Mouse (Mus musculus): Measurements from ENCODE around the gene Pdzd7.

DNA sequence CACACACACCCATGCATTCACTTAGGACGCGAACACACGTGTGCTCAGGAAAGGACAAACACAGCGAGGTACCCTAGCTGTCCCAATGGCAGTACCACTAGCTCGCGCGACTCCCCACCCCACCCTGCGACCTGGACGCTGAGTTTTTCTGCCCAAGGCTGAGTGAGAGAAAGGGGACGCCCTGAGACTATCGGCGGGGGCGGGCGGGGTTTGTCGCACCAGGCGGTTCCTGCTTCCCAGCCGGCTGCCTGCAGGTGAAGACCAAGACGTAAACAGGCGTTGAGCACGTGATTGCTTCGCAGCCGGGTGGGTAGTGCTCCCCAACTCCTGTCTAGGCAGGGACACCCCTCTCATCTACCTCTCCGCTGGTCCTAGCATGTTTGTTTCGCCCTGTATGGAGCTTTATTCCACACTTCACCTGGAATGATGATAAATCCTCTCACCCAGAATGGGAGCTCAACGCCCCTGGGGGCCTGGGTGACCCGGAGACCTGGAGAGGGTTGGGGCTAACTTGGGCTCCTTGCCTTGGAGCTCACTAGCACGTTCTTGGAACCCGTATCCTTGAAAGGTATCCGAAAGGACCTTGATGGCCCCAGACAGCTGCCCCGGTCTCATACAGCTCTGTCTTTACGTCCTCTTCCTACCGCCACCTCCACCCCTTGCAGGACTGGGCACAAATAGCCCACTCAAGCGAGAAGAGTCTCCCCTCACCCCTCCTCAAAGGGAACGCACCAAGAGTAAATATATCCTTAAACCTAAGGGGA lies 29.8 kb downstream of the Pdzd7 start:
- TF ChIP-seq CTCF (IDR thresholded peaks at IDR 0.05; ENCODE audit: low read depth) (no peak), EP300 (optimal IDR thresholded peaks at IDR 0.05) (no peak)
